Mouse (Mus musculus): ENCODE results near the gene Mgll.

GRCm38 (mm10) chr6:88758568-88759522 is 34.6 kb downstream of the Mgll start:
- TF ChIP-seq CTCF (IDR thresholded peaks at IDR 0.05; ENCODE audit: low read depth, low read length): no peak
- no peak for TF ChIP-seq POLR2A (IDR thresholded peaks at IDR 0.05; ENCODE audit: borderline replicate concordance, low read depth, low read length)

All from bone marrow macrophage, adult 2 months (primary cell).